In the genomic region with DNA sequence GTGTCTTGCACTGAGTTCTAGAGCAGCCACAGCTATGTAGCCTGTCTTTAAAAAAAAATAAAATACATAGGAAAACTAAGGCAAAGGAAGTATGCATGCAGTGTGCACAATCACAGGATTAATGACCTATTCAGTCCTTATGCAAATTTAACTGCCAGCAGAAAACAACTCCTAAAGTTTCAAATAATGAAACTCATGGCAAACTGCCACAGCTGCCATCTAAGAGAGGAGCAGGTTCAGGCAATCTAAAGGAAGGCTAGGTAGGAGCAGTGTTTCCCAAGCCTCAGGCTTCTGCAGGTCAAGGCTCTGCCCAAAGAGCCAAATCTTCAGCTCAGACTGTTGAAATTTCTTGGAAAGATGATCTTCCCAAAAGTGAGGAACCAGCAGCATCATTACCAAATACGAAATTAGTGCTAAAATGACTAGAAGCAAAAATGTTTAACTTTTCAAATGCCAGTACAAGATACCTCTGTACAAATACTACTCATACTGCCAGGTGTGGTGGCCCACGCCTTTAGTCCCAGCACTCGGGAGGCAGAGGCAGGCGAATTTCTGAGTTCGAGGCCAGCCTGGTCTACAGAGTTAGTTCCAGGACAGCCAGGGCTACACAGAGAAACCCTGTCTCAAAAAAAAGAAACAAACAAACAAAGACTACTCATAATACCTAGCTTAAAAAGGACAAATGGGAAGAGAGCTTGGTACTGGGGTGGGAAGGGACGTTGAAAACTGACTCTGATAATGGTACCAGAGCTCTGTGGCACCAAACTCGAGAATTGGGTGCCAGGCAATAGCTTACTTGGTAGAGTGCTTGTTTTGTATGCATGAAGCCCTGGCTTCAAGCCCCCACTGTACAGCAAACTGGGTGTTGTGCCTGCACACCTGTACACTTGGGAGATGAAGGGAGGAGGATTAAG, we compare ENCODE assay signal across 9 mouse cellular contexts. TPM values are rescaled to one million over a fixed set of nuclear protein-coding genes. Genes with fewer than 3 reads are reported as not detected.
DNase-seq lines count a peak whose midpoint lies in the region; ATAC-seq lines count a peak whose summit lies in the region.
"Had no signal": no experiment of that assay in that cellular context is flagged by ENCODE, and none has a peak within 500 bp of the region (broad histone marks: within the 10 kb centered on the region; RNA-seq: fewer than 3 reads in every experiment).

No protein-coding gene starts in this region.

- H3K27me3 ChIP-seq in heart, embryonic 10.5 days (ENCODE audit: insufficient read depth, poor library complexity, severe bottlenecking) = no peaks in the 10 kb centered on the region
- no peaks in the 10 kb centered on the region for H3K27me3 ChIP-seq in embryonic facial prominence, embryonic 11.5 days (ENCODE audit: control insufficient read depth, insufficient read depth, low read length)
- H3K27me3 ChIP-seq in intestine, embryonic 14.5 days (replicated peaks; ENCODE audit: control insufficient read depth, insufficient read depth, low read length) = no peaks in the 10 kb centered on the region
- H3K27me3 ChIP-seq in midbrain, embryonic 10.5 days (ENCODE audit: low read depth, poor library complexity, severe bottlenecking) = no peaks in the 10 kb centered on the region

- H3K36me3 ChIP-seq in heart, embryonic 10.5 days = peaks cover 27% of the 10 kb centered on the region; the same call in 1 of the 2 replicates
- no peaks in the 10 kb centered on the region; the same call in 1 of the 2 replicates for H3K36me3 ChIP-seq in embryonic facial prominence, embryonic 11.5 days (replicated peaks; ENCODE audit: control insufficient read depth, insufficient read depth, low read depth, low read length)
- peaks cover 7% of the 10 kb centered on the region for H3K36me3 ChIP-seq in intestine, embryonic 14.5 days (ENCODE audit: control insufficient read depth, insufficient read depth, low read length)
- H3K36me3 ChIP-seq in midbrain, embryonic 10.5 days = peaks cover 52% of the 10 kb centered on the region

- ATAC-seq in embryonic facial prominence, embryonic 11.5 days (replicated peaks; ENCODE audit: insufficient number of reproducible peaks, low FRiP score, low TSS enrichment, low read depth) = no peak
- ATAC-seq in intestine, embryonic 14.5 days (replicated peaks; ENCODE audit: low FRiP score, low TSS enrichment, low read depth) = no peak

- WGBS in heart, embryonic 10.5 days = 83% methylated on average over 7 of the region's 7 CpGs
- WGBS in embryonic facial prominence, embryonic 11.5 days = 86% methylated on average over 7 of the region's 7 CpGs
- WGBS in intestine, embryonic 14.5 days = 88% methylated on average over 7 of the region's 7 CpGs
- whole genome bisulfite sequencing in midbrain, embryonic 10.5 days = 87% methylated on average over 7 of the region's 7 CpGs

- 0 out of 2 replicates have a peak overlapping the region, but pooled peaks have one; percentile 36 for H3K4me2 ChIP-seq in embryonic facial prominence, embryonic 11.5 days (ENCODE audit: low read depth, low read length)
- H3K4me2 ChIP-seq in intestine, embryonic 14.5 days (ENCODE audit: low read length) = peak overlapping the region; percentile 72

- no peak overlapping the region for H3K9ac ChIP-seq in embryonic facial prominence, embryonic 11.5 days (replicated peaks; ENCODE audit: low read length)
- H3K9ac ChIP-seq in intestine, embryonic 14.5 days (ENCODE audit: low read length) = peak overlapping the region; percentile 97

- DNase-seq in heart, embryonic 10.5 days (ENCODE audit: low spot score) = no peak
- DNase-seq in heart, adult 18-20 months = no peak
- DNase-seq in embryonic facial prominence, embryonic 11.5 days (ENCODE audit: low spot score) = no peak
- DNase-seq in intestine, embryonic 14.5 days (ENCODE audit: low spot score) = no peak
- no peak for DNase-seq in midbrain, embryonic 10.5 days (ENCODE audit: low spot score)
- DNase-seq in adrenal gland, postnatal 14 days = no peak
- no peak for DNase-seq in frontal cortex, postnatal 25 days (ENCODE audit: low spot score in 2 of 2)
- DNase-seq in gastrocnemius, postnatal 14 days = no peak
- DNase-seq: cerebellum, postnatal 25 days had no signal

- no peak overlapping the region for H3K27ac ChIP-seq in heart, embryonic 10.5 days
- H3K27ac ChIP-seq in embryonic facial prominence, embryonic 11.5 days (replicated peaks; ENCODE audit: low read depth, low read length) = no peak overlapping the region
- no peak overlapping the region for H3K27ac ChIP-seq in intestine, embryonic 14.5 days (ENCODE audit: low read depth)
- H3K27ac ChIP-seq in midbrain, embryonic 10.5 days (replicated peaks) = no peak overlapping the region

- H3K9me3 ChIP-seq in heart, embryonic 10.5 days = no peaks in the 10 kb centered on the region
- no peaks in the 10 kb centered on the region for H3K9me3 ChIP-seq in embryonic facial prominence, embryonic 11.5 days (replicated peaks; ENCODE audit: control insufficient read depth, low read length)
- no peaks in the 10 kb centered on the region for H3K9me3 ChIP-seq in intestine, embryonic 14.5 days (ENCODE audit: control insufficient read depth, low read length)
- H3K9me3 ChIP-seq in midbrain, embryonic 10.5 days (replicated peaks) = no peaks in the 10 kb centered on the region

- peaks cover 23% of the 10 kb centered on the region for H3K4me1 ChIP-seq in heart, embryonic 10.5 days
- H3K4me1 ChIP-seq in embryonic facial prominence, embryonic 11.5 days (ENCODE audit: control insufficient read depth, insufficient read depth, low read length) = no peaks in the 10 kb centered on the region
- peaks cover 24% of the 10 kb centered on the region for H3K4me1 ChIP-seq in intestine, embryonic 14.5 days (replicated peaks; ENCODE audit: control insufficient read depth, insufficient read depth, low read length)
- peaks cover 31% of the 10 kb centered on the region for H3K4me1 ChIP-seq in midbrain, embryonic 10.5 days

- peak overlapping the region; percentile 98 for H3K4me3 ChIP-seq in heart, embryonic 10.5 days
- H3K4me3 ChIP-seq in embryonic facial prominence, embryonic 11.5 days (ENCODE audit: low read depth, low read length) = peak overlapping the region; percentile 95; the same call in 1 of the 2 replicates
- H3K4me3 ChIP-seq in intestine, embryonic 14.5 days (ENCODE audit: low read depth, low read length) = peak overlapping the region; percentile 100
- H3K4me3 ChIP-seq in midbrain, embryonic 10.5 days = peak overlapping the region; percentile 99

- intact Hi-C loops in gastrocnemius, postnatal 14 days (cut with DNase I; ENCODE audit: low total_unique reads) = no loop called here

RNA-seq across cellular contexts. Expression of gene Hspa4, which starts 2.1 kb away (rescaled TPM):
- 98.3 and 109 TPM in 2 replicates for polyA plus RNA-seq in heart, embryonic 10.5 days (2016; fragmentation: Nextera tagmentation; extraction: Ambion mirVana)
- 100 to 1,000 TPM; 121 to 131 TPM for total RNA-seq in heart, adult 18-20 months (2021)
- polyA plus RNA-seq in embryonic facial prominence, embryonic 11.5 days (2014; fragmentation: Nextera tagmentation; extraction: Ambion mirVana) = 123 and 148 TPM in 2 replicates
- 105 and 110 TPM in 2 replicates for polyA plus RNA-seq in intestine, embryonic 14.5 days (2014; fragmentation: Nextera tagmentation; extraction: Ambion mirVana)
- 106 and 116 TPM in 2 replicates for polyA plus RNA-seq in midbrain, embryonic 10.5 days (2016; fragmentation: Nextera tagmentation; extraction: Ambion mirVana)
- total RNA-seq in adrenal gland, postnatal 14 days (2021) = 174 and 183 TPM in 2 replicates
- 100 to 1,000 TPM in 1 of 2 experiments, 10 to 100 TPM in 1; 94.8 to 113 TPM for total RNA-seq in gastrocnemius, postnatal 14 days (2021)

RNA-seq across cellular contexts. Expression of gene Zcchc10, which starts 26.3 kb away (rescaled TPM):
- polyA plus RNA-seq in heart, embryonic 10.5 days (2016; fragmentation: Nextera tagmentation; extraction: Ambion mirVana) = 19.2 and 21.9 TPM in 2 replicates
- total RNA-seq in heart, adult 18-20 months (2021) = 1 to 10 TPM; 6.1 to 6.6 TPM
- polyA plus RNA-seq in embryonic facial prominence, embryonic 11.5 days (2014; fragmentation: Nextera tagmentation; extraction: Ambion mirVana) = 27.1 and 31.4 TPM in 2 replicates
- 22.4 and 22.5 TPM in 2 replicates for polyA plus RNA-seq in intestine, embryonic 14.5 days (2014; fragmentation: Nextera tagmentation; extraction: Ambion mirVana)
- 24.6 and 25.2 TPM in 2 replicates for polyA plus RNA-seq in midbrain, embryonic 10.5 days (2016; fragmentation: Nextera tagmentation; extraction: Ambion mirVana)
- total RNA-seq in adrenal gland, postnatal 14 days (2021) = 10.6 and 11.8 TPM in 2 replicates
- total RNA-seq in gastrocnemius, postnatal 14 days (2021) = 1 to 10 TPM; 7.4 to 8.7 TPM

RNA-seq across cellular contexts. Expression of gene Aff4, which starts 52.4 kb away (rescaled TPM):
- polyA plus RNA-seq in heart, embryonic 10.5 days (2016; fragmentation: Nextera tagmentation; extraction: Ambion mirVana) = 30.5 and 36.7 TPM in 2 replicates
- total RNA-seq in heart, adult 18-20 months (2021) = 10 to 100 TPM; 50.8 to 83.3 TPM
- polyA plus RNA-seq in embryonic facial prominence, embryonic 11.5 days (2014; fragmentation: Nextera tagmentation; extraction: Ambion mirVana) = 37.5 and 38.5 TPM in 2 replicates
- 48.1 and 56.6 TPM in 2 replicates for polyA plus RNA-seq in intestine, embryonic 14.5 days (2014; fragmentation: Nextera tagmentation; extraction: Ambion mirVana)
- polyA plus RNA-seq in midbrain, embryonic 10.5 days (2016; fragmentation: Nextera tagmentation; extraction: Ambion mirVana) = 27.7 and 40.8 TPM in 2 replicates
- total RNA-seq in adrenal gland, postnatal 14 days (2021) = 168 and 172 TPM in 2 replicates
- 10 to 100 TPM; 82.6 to 94.5 TPM for total RNA-seq in gastrocnemius, postnatal 14 days (2021)
